Mouse (Mus musculus) frontal cortex, postnatal 25 days (tissue): Measurements from ENCODE around the gene Eln.
A peak's percentile ranks its signal among the peaks of the same experiment; 100 is the strongest.

Source experiments
- DNase-seq, 2 experiments: peaks; one replicate each; pipeline ENCODE4 v3.0.0; 2022; ENCODE audit warnings: low spot score in 2 of 2

Eln gene

DNA sequence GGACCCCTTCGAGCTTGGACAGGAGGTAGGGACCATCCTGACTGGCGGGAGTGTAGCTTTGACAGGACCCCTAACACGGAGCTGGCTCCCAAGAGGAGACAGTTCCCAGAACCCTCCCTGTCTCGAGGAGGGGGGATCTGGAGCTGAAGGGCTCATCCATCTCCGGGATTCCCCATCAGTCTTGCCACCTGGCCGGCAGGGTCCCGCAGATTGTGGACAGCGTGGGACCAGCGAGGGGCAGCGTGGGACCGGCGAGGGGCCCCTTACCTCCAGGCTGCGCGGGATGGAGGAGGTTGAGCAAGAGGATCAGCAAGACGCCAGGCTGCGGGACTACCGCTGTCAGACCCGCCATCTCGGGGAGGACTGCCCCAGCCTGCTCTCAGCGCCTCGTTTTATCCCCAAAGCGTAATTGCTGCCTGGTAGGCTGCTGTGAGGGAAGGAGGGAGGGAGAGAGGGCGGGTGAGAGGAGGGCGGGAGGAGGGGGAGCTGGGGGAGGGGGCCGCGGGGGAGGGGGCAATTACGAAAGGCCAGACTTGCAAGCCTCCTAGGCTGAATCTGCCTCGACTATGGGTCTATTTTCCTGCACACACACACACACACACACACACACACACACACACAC lies at the start of gene Eln:
TSS of gene Eln (minus strand) at position 434 of the 622 bp plus-strand sequence.
- DNase-seq = no peak

DNA sequence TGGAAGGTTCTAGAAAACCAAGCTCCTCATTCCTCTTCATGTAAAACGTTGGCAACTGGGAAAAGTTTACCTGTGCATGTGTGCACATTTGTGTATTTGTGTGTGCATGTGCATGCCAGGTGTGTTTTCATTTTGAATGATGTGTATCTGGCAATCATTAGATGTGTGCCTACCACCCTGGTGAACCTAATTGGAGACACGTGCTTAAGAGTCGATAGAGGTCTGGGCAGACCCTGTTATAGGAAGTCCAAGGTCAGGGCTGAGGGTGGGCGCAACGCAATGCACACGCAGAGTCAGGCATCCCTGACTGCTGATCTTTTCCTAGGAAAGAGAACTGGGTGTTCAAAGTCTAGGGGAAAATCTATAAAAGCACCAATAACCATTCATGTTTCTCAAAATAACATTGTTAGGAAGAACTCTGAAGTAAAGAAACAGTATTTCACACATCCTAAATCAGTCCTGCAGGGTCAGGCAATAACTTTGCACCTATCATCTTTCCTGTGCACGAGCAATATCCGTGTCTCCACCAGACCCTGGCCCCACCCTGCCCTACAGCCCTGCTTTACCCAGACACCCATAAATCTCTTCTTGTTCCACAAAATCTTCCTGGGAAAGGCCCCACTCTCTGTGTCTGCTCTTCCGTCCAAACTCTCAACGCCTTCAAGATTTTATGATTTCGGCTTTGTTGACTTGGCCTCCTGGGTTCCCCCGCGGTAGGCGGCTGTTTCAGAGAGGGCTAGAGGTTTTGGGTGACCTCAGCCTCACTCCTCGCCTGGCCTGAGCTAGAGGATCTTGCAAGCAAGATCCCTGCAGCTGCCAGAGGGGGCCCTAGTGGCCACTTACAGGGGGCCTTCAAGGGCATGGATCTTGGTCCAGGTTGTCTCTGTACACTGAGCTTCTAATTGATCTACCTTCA lies 43.2 kb upstream of the Eln start:
- no peak for DNase-seq

DNA sequence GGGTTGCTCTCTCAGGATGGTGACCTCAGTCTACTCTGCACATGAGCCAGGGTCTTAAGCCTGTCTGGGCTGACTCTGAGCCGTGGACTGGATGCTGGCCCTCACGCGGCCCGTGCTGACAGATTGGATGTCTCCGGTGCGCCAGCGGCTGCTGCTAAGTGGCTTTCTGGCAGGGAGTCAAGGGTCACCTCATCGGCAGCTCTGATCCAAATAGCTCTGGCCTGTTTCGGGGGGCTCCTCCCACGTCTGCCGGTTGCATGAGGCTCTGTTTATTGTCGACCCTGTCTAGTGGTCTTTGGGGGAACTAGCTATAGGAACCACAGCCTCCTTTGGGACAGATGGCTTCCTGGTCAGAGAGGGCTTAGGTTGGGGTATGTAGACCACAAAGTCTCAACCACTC lies 41.1 kb upstream of the Eln start:
- no peak for DNase-seq

DNA sequence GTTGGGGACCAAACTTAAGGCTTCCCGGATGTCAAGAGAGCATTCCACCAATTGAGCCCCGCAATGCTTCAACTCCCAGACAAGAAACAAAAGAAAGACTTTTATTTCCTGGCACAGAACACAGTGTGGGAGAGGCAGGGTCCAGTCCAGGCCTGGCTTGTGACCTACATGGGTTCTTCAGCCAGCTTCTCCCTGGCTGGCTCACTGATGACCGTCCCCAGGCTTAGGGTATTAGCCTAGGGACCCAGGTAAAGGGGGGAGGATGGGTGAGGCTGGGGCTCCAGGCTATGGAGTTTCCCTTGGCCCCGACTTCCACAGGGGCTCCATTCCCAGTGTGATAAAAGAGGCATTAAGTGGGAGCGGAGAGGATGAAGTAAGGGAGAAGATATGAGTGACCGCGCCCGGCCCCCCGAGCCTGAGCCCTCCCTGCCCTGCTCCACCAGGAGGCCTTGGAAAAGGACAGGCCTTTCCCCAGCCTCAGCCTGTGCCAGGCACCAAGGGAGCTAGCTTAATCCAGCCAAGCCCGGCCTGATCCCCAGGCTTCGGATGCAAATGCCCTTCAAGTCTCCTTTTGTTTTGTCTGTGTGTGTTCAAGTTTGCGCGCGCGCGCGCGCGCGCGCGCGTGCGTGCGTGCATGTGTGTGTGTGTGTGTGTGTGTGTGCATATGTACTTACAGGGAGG lies 38.7 kb upstream of the Eln start:
- no peak for DNase-seq

DNA sequence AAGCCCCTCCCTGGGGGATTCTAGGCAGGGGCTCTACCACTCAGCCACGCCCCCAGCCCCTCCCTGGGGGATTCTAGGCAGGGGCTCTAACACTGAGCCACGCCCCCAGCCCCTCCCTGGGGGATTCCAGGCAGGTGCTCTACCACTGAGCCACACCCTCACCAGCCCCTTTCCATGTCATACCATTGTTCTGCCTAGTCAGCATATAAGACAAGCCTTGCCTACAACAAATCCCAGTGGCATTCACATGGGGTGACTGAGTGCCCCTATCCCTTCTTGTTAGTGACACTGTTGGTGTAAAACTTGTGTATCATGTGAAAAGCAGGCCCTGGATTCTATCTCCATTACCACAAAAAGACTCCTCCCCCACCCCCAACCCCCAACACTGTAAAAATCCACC lies 36.7 kb upstream of the Eln start:
- DNase-seq = no peak

DNA sequence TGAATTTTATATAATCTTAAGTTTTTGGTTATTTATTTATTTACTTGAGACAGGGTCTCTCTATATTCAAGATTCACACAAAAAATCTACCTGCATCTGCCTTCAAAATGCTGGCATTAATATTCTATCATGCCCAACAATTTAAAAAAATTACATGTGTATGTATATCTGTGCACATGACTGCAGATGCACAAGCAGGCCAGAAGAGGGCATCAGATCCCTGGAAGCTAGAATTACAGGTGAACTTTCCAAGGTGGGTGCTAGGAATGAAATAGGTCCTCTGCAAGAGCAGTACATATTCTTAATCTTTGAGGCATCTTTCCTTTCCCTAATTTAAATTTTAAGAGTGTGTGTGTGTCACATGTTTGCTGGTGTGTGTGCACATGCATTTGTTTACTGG lies 33.8 kb upstream of the Eln start:
- no peak for DNase-seq

DNA sequence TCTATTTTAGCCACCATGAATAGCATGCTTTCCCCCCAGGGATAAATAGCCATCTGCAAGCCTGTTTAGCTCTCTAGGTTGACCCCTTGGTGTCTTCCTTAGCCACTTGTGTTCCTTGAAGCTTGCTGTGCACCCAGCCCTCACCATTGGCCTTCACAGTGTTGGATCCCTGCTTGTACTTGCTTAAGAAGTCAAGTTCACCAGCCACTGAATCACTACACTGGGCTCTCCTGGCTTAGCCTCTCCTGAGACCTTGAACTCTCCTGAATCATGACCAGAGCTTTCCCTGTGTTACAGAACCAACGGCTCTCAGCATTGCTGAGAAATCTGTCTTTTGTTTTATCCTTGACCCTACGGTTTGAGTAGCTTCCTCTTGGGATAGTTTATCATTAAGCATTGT lies 33.0 kb upstream of the Eln start:
- DNase-seq = no peak

DNA sequence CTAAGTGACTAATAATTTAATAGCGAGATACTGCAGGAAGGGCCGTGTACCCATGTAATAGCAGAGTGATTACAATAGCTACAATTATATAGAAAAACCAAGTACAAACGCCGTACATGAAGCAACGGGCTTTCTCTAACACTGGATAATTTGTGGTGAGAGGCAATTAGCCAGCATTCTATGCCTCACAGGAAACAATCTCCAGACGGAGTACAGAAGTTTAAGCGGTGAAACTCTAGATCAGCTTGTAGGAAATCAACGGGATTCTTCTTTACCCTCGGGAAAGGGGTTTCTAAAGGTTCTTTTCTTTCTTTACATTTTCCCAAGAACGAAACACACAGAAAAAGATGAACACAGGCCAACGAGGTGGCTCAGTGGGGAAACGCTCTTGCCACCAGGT lies 29.4 kb upstream of the Eln start:
- no peak for DNase-seq

DNA sequence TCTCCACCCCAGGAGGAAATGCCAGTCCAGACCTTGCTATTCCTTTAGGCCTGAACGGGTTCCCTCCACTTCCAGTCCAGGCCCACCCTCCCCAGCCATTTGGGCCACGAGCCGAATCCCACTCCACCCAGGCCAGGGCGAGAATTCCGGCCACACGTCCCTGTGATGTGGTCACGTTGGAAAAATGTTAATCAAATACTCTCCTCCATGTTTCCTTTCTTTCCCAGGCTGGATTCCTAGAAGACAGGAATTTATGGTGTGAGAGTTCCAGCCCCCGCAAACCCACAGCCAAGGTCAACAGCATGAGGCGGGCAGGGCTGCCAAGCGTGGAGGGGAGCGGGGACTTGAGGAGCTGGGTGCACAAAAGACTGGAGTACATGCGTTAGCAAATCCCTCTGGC lies 25.4 kb upstream of the Eln start:
- no peak for DNase-seq

DNA sequence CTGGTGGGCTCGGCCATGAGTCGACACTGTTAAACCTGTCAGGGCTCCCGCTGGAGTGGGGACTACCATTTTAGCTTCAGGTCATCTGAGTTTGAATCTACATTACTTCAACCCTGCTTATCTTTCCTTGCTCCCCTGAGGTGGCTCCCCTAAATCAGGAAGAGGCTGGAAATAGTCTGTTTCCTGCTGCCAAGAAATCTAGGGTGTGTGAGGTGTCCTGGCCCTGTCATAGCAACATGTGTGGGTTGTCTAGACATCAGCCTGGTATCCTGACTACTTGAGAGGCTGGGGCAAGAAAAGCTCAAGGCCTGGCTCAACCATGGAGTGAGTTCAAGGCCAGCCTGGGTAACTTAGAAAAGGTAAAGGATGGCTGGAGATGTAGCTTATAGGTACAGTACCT lies 24.6 kb upstream of the Eln start:
- DNase-seq = no peak

DNA sequence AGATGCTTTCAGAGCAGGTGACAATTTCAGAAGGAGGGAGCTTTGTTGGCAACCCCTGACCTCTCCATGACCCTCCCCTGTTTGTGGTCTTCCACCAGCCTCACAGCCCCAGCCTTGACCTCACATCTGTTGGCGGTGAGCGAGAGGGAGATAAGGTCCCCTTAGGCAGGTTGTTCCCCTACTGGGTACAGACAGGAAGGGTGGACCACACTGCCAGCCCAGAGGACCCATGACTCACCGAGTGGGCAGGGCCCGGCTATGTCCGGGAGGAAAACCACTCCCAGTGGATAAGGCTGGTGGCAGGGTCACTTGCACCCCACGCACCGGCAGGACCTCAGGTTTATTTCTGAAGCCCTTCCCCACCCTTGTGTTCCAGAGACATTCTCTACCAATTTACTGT lies 22.1 kb upstream of the Eln start:
- DNase-seq = no peak

DNA sequence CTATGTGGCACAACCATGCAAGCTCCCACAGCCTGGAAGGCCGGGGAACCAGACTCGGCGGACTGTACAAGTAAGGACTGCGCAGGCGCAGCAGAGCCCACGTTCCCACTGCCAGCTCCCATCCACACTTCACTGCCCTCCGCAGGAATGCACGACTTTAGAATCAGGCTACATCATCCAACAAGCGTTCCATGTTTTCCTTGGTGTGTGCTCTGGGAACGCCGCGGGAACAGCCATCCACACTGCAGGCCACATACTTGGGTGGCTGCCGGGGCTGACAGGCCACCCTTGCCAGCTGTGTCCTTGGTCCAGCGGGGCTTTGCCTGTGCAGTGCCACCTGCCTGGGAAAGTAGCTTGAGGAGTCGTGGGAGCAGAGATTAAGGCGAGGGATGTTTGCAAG lies 18.3 kb upstream of the Eln start:
- DNase-seq = no peak

DNA sequence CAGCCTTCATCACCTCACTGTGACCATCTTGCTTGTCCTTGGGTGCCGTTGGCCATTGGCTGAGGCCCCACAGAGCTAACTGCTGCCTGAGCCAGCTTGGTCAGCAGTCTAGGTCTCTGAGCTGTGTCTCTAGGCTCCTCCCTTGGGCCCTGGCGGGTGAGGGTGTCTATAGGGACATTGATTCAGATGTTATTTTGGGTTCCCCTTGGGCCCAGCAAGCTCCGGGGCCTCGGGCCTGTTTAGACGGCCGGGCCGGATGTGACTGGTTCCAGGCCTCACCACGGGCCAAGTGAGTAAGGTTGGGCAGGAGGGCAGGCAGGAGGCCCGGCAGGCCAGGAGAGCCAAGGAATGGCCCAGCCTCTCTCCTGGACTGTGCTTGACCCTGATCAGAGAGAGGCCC lies 16.2 kb upstream of the Eln start:
- DNase-seq = no peak

DNA sequence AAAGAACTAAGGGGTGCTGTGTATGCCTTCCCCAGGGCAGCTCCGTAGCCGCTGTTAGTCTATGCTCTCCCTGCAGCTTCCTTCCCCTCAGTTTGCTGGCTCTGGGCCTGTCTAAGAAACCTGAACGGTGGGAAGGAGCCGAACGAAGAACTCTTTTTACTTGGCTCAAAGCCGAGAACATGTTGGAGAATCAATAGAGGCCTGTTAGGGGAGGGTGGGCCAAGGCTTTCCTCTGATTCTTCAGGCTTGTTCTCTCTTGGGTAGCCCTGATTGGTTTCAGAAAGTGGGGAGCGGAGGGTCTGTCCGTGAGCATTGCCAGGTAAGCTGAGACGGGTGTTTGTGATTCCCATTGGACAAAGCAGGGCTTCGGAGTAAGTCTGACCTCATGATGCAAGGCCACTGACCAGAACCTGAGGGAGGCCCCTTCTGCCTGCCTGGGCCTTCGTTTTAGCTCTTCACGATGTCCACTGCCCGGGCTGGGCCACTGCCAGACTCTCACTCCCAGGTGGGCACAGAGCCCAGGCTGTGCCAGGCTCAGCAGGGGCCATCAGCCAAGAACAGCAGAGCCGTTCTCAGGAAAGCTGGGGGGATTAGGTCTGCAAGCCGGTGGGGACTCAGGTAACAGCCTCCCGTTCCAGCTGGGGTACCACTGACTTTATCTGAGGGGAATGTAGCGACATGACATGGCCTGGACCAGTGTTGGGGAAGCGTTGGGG lies 14.4 kb upstream of the Eln start:
- no peak for DNase-seq

DNA sequence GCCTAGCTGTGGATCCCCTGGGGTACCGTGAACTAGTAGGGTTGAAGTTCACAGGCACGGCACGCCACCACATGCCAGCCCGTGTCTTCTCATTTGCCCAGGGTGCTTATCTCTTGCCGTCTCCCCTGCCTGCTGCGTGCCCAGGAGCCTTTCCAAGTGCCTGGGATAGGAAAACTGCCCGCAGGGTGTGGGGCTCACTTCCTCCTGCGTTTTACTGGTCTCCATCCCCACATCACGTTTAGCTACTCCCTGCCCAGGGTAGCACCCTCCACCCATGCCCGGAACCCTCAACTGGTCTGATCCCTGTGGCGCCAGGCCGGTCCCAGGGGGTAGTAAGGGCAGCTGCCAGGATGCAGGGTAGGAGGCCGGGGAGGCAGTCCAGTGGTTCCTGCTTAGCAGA lies 8.9 kb upstream of the Eln start:
- DNase-seq = no peak

DNA sequence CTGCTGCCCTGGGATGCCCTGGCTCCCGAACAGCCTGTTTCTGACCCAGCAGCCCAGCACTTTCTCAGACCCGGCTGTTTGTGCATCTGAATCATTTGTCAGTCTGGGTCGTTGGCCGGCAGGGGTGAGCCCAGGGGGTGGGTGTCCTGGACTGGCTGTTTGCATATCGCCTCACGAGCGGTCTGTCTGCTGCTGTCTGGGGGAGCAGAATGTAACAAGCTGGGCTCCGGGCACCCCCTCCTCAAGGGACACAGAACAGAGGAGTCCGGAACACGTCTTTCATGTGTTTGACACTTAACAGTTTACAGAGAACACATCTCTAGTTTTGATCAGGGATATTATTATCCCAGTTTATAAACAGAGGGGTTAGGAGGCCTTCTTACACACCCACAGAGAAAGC lies 7.0 kb upstream of the Eln start:
- DNase-seq = no peak

DNA sequence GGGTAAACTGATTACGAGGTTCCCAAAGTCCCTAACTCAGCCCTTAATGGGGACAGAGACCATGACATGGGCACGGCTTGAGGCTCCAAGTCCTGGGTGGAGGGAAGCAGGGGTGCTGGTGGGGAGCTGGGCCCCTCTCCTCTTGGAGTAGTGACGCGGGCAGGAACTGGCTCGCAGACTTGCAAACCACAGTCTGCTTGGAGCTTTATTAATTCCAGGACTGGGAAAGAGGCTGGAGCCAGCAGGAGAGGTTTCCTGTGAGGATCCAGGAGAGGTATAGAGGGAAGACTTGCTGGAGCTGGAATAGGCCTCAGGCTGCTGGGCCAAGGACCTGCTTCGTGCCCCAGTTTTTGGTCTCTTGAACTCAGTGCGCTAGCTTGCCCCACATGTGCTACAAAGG lies 3.3 kb upstream of the Eln start:
- DNase-seq = no peak

DNA sequence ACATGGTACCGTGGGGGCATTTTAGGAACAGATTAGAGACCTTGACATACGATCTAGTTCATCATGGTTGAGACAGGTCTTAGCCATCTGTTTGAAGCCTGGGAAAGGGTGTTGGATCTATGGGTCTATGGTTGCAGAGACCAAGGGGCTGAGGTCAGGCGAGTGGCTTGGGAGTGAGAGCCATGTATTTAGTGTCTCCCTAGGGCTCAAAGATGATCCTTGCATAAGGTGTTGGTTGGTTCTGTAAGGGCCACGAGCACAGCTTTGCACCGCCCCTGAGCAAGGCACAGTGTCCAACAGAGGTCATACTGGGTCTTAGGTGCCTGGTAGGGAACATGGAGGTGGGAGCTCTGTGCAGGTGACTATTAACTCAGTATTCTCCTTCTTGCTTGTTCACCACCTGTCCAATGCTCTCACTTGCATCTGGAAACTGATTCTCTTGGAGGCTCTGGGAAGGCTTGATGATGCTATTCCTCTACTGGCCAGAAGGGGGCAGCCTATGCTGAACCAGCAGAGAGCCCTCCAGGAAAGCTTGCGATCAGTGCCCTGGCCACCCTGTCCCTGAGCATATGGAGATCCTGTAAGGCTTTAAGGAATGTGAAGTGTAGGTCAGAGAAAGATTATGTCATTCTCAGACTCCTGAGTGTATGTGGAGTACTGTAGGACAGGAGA lies 960 bp upstream of the Eln start:
- peak; percentile 32 to 40 for DNase-seq

DNA sequence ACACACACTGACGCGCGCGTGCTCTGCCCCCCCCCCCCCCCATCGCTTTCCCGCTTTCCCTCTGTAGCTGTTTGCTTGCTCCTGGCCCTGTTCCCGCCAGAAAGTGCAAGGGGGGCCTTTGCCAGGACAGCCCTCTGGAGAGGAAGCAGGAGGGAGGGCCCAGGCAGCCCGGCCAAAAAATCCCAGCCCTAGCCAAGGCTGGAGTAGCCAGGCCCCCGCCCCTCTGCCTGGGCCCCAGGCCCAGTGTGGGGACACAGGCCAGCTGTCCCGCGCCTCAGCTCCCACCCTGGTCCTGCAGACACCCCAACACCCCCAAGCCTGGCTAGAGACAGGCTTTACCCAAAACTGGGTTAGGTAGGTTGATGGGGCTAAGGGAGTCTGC lies 380 bp upstream of the Eln start:
- DNase-seq = peak; percentile 23 to 34

DNA sequence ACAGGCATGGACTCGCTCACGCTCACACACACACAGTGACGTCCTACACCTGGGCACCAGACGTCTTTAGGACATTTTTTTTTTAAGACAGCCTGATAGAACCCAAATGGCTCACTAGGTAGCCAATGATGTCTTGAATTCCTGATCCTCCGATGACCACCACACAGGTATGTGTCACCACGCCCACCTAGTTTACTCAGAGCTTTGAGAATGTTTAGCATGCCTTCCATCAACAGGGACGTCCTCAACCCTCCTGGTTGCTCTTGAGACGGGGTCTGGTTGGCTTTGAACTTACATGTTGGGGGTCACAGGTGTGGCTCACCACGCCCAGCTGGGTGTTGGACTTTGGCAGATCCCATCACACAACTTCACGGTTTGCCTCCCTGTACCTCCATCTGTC lies 922 bp downstream of the Eln start:
- DNase-seq = no peak

DNA sequence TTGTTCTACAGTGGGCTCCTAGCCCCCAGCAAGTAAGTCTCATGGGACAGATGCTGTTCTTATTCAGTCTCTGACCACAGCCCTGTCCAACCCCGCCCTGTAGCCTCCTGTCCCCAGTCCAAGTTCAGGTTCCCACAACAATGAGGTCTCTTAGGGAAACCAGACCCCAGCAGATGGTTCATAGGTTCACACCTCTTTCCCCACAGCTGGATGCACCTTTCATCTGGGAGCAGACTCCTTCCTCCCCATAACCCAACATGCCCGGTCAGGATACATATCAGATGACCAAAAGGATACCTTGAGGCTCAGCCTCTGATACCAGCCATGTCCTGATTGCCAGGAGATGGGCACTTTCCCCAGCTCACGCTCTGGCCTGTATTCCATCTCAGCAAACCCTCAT lies 1.3 kb downstream of the Eln start:
- no peak for DNase-seq

DNA sequence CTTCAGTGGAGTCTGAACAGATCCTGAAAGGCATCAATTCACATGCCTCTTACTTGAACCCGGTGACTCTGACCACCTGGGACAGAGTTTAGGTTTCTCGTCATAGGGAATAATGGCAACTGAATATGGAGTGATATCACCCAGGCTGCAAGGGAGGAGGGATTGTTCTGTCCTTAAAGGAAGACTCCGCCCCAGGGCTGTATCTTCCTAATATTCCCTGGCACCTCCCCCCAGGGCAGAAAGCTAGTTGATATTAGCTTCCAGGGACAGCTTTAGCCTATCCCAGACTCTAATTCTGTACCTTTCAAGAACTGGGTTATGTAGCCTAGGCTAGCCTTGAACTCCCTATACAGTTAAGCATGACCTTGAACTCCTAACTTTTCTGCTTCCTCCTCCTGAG lies 2.1 kb downstream of the Eln start:
- no peak for DNase-seq
